Mouse (Mus musculus) erythroblast, embryonic 14.5 days (primary cell): Measurements from ENCODE around the gene Btk. TPM values are rescaled to one million over a fixed set of nuclear protein-coding genes. Genes with fewer than 3 reads are reported as not detected.
"Not testable (repeated sequence)": the region's sequence is repeated elsewhere in the genome, so short reads cannot be mapped to it uniquely, and the experiment has no call there.

Experiments used
- H3K27me3 ChIP-seq: 2 replicates; pipeline ENCODE4 v1.6.1; 2012; ENCODE audit warnings: inconsistent platforms; ENCODE audit not compliant: control insufficient read depth
- H3K36me3 ChIP-seq: 2 replicates; pipeline ENCODE4 v1.6.1; 2012; ENCODE audit warnings: mild to moderate bottlenecking, inconsistent platforms; ENCODE audit not compliant: control insufficient read depth
- H3K4me1 ChIP-seq: 2 replicates; pipeline ENCODE4 v1.6.1; 2012; ENCODE audit warnings: inconsistent platforms; ENCODE audit not compliant: control insufficient read depth
- H3K4me3 ChIP-seq: replicated peaks from 2 replicates; pipeline ENCODE3; 2012; ENCODE audit warnings: moderate library complexity, mild to moderate bottlenecking, inconsistent platforms
- H3K9me3 ChIP-seq: 2 replicates; pipeline ENCODE4 v1.6.1; 2012; ENCODE audit warnings: low read length, inconsistent platforms, mixed read lengths; ENCODE audit not compliant: control insufficient read depth
- GATA1 ChIP-seq: IDR thresholded peaks from 2 replicates; pipeline ENCODE4 v1.6.1; 2012; ENCODE audit warnings: low read length, inconsistent platforms, mixed read lengths
- TAL1 ChIP-seq: IDR thresholded peaks from 3 replicates; pipeline ENCODE4 v1.6.1; 2012; ENCODE audit warnings: low read length, inconsistent platforms, mixed read lengths
- polyA plus RNA-seq: library from polyadenylated mRNA; stranded (reverse); fragments of >175 nt; gene quantifications from 2 replicates; pipeline ENCODE4 v1.2.3, GENCODE M21; 2012

Gene Btk
- polyA plus RNA-seq, 1 experiment: 0.29 TPM

- no peaks in the 10 kb centered on the region for H3K9me3 ChIP-seq
- no peak overlapping the region for H3K4me3 ChIP-seq
- TF ChIP-seq TAL1 (no peak), GATA1 (no peak)
- no peaks in the 10 kb centered on the region for H3K4me1 ChIP-seq
- H3K27me3 ChIP-seq: no peaks in the 10 kb centered on the region
- H3K36me3 ChIP-seq: peaks cover 23% of the 10 kb centered on the region
These were observed 32.5 kb downstream of the Btk start for GRCm38 (mm10) chrX:134550903-134551302.

GRCm38 (mm10) chrX:134547330-134547729, 36.0 kb downstream of the Btk start:
- no peaks in the 10 kb centered on the region for H3K27me3 ChIP-seq
- TF ChIP-seq GATA1: no peak
- TF ChIP-seq TAL1: no peak
- H3K4me3 ChIP-seq: no peak overlapping the region
- peaks cover 21% of the 10 kb centered on the region for H3K36me3 ChIP-seq
- H3K4me1 ChIP-seq: peaks cover 2% of the 10 kb centered on the region
- H3K9me3 ChIP-seq: no peaks in the 10 kb centered on the region

GRCm38 (mm10) chrX:134541955-134542308, 41.4 kb downstream of the Btk start:
- Histone ChIP-seq H3K4me3 (peak overlapping the region; percentile 79), H3K4me1 (peaks cover 14% of the 10 kb centered on the region), H3K9me3 (no peaks in the 10 kb centered on the region), H3K27me3 (no peaks in the 10 kb centered on the region), H3K36me3 (peaks cover 15% of the 10 kb centered on the region)
- no peak for TF ChIP-seq TAL1
- TF ChIP-seq GATA1: no peak

DNA sequence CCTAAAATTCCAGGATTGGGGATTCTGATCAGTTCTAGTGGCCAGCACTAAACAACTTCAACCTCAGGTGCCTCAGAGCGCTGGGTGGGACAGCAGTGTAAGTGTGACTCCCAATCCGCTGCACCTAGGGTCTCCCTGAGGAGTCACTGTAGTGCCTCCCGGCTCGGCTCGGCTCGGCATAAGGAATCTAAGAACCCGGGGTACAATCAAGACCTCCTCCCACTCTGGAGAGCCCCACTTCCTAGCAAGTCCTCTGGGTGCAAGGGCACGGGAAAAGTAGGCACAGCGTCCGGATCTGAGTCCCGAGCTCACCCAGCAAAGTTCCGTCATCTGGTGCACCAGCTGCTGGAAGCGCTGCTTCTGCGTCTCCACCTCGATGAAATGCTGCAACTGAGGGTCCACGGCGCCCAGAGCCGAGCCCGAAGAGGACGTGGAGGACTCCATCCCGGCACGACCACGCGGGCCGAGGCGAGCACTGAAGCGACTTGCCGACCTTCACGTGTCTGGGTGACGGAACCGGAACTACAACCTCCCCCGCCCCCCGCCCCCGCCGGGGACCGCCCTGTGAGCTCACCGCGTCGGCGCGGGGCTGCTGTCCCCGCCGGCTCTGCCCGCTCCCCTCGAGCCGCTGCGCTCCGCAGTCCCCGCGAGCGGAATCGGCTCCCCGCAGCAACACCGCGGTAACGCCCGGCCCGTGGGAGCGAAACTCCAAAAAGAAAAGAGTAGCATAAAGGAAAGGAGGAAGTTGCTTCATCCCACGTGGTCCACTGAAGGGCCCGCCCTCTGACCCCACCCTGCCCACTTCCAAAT, 42.0 kb downstream of the Btk start, which contains the start of gene Timm8a1:
Timm8a1 (minus strand) TSS at position 721 of the 810 bp plus-strand sequence.
- Histone ChIP-seq H3K4me3 (peak within 1 kb of the TSS; percentile 79), H3K36me3 (peaks cover 21% of the 10 kb centered on the region), H3K9me3 (no peaks in the 10 kb centered on the region), H3K27me3 (no peaks in the 10 kb centered on the region), H3K4me1 (peaks cover 14% of the 10 kb centered on the region)
- no peak for TF ChIP-seq GATA1
- TF ChIP-seq TAL1: no peak

DNA sequence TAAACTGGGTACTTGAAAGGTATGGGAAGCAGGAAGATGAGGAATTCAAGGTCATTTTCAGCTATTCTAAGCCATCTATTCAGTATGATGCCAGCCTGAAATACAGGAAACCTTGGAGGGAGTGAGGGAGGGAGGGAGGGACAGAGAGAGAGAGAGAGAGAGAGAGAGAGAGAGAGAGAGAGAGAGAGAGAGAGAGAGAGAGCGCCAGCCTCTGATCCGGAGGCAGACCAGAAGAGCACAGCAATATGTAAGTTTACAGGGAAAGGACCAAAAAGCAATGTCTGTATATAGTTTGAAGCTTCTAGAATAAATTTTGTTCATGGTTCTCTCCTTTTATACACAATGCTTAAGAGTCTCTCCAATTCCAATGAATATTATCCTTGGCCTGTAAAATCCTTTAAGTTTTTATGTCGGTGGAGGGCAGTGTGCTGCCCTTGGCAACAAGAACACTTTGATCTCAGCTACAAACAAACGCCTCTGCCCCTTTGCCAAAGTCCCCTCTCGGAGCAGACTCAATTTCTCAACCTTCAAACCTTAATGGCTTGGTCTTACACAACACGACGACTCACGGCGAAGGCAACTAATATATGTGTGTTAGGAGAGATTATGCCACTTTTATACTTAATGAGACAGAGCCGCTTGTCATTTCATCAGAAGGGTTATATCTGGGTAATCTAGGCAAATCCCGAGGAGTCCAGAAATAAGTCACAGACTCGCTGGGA, 42.8 kb downstream of the Btk start:
- H3K27me3 ChIP-seq: no peaks in the 10 kb centered on the region
- H3K36me3 ChIP-seq: peaks cover 24% of the 10 kb centered on the region
- no peaks in the 10 kb centered on the region for H3K9me3 ChIP-seq
- H3K4me3 ChIP-seq: peak overlapping the region; percentile 79
- TF ChIP-seq GATA1 (no peak), TAL1 (no peak)
- peaks cover 14% of the 10 kb centered on the region for H3K4me1 ChIP-seq

- peaks cover 14% of the 10 kb centered on the region for H3K4me1 ChIP-seq
- H3K9me3 ChIP-seq, H3K27me3 ChIP-seq: not testable (repeated sequence)
- peak overlapping the region; percentile 79 for H3K4me3 ChIP-seq
- H3K36me3 ChIP-seq: peaks cover 23% of the 10 kb centered on the region
These were observed 43.6 kb downstream of the Btk start for GRCm38 (mm10) chrX:134539795-134540194.

- H3K4me3 ChIP-seq: no peak overlapping the region
- no peaks in the 10 kb centered on the region for H3K9me3 ChIP-seq
- TF ChIP-seq GATA1: no peak
- TF ChIP-seq TAL1: no peak
- peaks cover 20% of the 10 kb centered on the region for H3K36me3 ChIP-seq
- H3K27me3 ChIP-seq: no peaks in the 10 kb centered on the region
- H3K4me1 ChIP-seq: no peaks in the 10 kb centered on the region
These were observed 50.0 kb downstream of the Btk start for GRCm38 (mm10) chrX:134533346-134533745.

DNA sequence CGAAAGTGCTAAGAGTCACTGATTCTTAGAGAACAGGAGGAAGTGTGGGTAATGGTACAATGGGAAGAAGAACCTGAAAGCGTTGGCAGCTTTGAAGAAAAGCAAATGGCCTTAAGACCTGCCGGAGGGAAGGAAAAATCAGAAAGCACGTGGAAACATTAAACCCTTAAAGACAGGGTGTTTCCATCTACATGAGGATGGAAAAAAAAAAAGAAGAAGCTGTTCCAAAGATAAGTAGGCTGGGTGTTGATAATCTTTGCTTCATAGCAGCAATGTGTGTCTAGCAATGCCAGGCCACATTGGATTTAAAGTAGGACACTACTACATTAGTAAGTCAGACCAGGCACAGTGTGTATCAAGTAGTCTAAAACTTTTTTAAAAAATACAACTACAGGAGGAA, 58.1 kb downstream of the Btk start:
- Histone ChIP-seq H3K4me3 (no peak overlapping the region), H3K4me1 (peaks cover 9% of the 10 kb centered on the region; the same call in 1 of the 2 replicates), H3K9me3 (no peaks in the 10 kb centered on the region), H3K27me3 (no peaks in the 10 kb centered on the region), H3K36me3 (no peaks in the 10 kb centered on the region)
- TF ChIP-seq TAL1 (no peak), GATA1 (no peak)

DNA sequence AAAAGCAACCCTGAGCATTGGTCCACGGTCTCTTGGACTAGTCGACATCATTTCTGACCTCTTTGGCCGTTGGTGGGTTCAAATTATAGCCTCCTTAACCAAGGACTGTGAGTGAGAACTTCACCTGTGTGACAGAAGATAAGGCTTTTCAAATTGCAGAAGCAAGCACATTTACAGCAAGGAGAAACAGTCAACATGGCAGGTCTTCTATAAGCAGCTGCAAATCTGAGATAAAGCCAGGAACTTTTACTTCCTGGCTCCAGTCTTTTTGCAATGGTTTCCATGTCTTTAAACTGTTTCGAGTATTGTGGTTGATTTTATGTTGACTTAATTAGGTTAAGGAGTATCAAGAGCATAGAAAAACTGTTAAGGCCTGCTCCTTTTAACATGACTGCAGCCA, 59.6 kb downstream of the Btk start:
- Histone ChIP-seq H3K36me3 (no peaks in the 10 kb centered on the region), H3K9me3 (no peaks in the 10 kb centered on the region), H3K4me3 (no peak overlapping the region), H3K27me3 (no peaks in the 10 kb centered on the region), H3K4me1 (peaks cover 9% of the 10 kb centered on the region; the same call in 1 of the 2 replicates)
- TF ChIP-seq TAL1 (no peak), GATA1 (no peak)
